Mouse (Mus musculus): ENCODE results near the gene Skiv2l. TPM values are rescaled to one million over a fixed set of nuclear protein-coding genes. Genes with fewer than 3 reads are reported as not detected.

The Skiv2l gene
- total and polyA plus RNA-seq, 2 experiments from 2014 or later = 18.7 to 40.3 TPM

GRCm38 (mm10) chr17:34865981-34866380 lies 16.0 kb upstream of the Skiv2l start:
- Histone ChIP-seq H3K36me3 (replicated peaks; ENCODE audit: control insufficient read depth, insufficient read depth, low read length) (no peaks in the 10 kb centered on the region), H3K4me3 (ENCODE audit: low read depth, low read length) (no peak overlapping the region), H3K4me2 (ENCODE audit: low read depth, low read length) (no peak overlapping the region), H3K9ac (replicated peaks; ENCODE audit: low read depth, low read length) (no peak overlapping the region), H3K27me3 (ENCODE audit: control insufficient read depth, insufficient read depth, low read length) (no peaks in the 10 kb centered on the region), H3K4me1 (ENCODE audit: control insufficient read depth, insufficient read depth) (no peaks in the 10 kb centered on the region), H3K27ac (ENCODE audit: low read depth) (no peak overlapping the region), H3K9me3 (replicated peaks; ENCODE audit: control insufficient read depth, low read length) (no peaks in the 10 kb centered on the region)
- DNase-seq (ENCODE audit: low spot score) (no peak), ATAC-seq (ENCODE audit: insufficient read depth, low read depth) (no peak)
- no peak for TF ChIP-seq CTCF (IDR thresholded peaks at IDR 0.05; ENCODE audit: low read depth)
- TF ChIP-seq EP300 (IDR thresholded peaks at IDR 0.05; ENCODE audit: low read depth) = no peak
- 54% methylated on average over 7 of the region's 7 CpGs for whole genome bisulfite sequencing

DNA sequence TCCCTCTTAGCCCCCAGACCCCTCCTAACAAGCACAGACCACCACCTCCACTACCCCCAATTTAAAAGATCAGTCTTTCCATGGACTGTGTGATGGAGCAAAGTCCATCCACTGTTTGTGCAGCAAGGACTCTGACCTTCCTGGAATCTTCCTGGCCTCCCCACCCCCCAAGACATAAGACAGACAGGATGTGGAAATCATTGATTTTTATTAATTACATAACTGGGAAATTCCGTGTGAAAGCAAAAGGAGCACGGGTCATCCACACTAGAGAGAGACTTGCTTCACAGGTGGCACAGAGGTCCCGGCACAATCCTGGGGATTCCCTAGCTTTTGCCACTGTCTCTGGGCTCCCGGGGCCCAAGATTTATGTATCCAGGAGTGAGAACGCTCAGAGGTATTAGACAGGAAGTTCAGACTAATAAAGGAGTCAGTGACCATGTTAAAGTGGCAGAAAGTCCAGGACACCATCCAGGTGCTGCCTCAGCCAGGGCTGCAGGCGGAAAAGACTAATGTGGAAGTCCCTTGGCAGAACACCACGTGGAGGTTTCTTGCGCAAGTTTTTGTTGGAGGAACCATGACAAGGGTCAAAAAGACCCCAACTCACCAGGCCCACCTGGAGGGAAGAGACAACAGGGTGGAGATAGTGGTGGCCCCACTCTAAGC lies 12.5 kb upstream of the Skiv2l start, which contains the start of gene Cfb:
Cfb (minus strand) TSS at position 103 of the 666 bp plus-strand sequence.
- Histone ChIP-seq H3K4me2 (ENCODE audit: low read depth, low read length) (no peak within 1 kb of the TSS), H3K36me3 (replicated peaks; ENCODE audit: control insufficient read depth, insufficient read depth, low read length) (no peaks in the 10 kb centered on the region), H3K9me3 (replicated peaks; ENCODE audit: control insufficient read depth, low read length) (no peaks in the 10 kb centered on the region), H3K27me3 (ENCODE audit: control insufficient read depth, insufficient read depth, low read length) (no peaks in the 10 kb centered on the region; the same call in 1 of the 2 replicates), H3K9ac (replicated peaks; ENCODE audit: low read depth, low read length) (no peak within 1 kb of the TSS), H3K4me3 (ENCODE audit: low read depth, low read length) (no peak within 1 kb of the TSS), H3K27ac (ENCODE audit: low read depth) (no peak within 1 kb of the TSS), H3K4me1 (ENCODE audit: control insufficient read depth, insufficient read depth) (no peaks in the 10 kb centered on the region)
- WGBS = 59% methylated on average over 8 of the region's 8 CpGs
- no peak for TF ChIP-seq CTCF (IDR thresholded peaks at IDR 0.05; ENCODE audit: low read depth)
- TF ChIP-seq EP300 (IDR thresholded peaks at IDR 0.05; ENCODE audit: low read depth) = no peak
- ATAC-seq (ENCODE audit: insufficient read depth, low read depth) (no peak), DNase-seq (ENCODE audit: low spot score) (no peak)

GRCm38 (mm10) chr17:34861704-34862415 lies 11.8 kb upstream of the Skiv2l start:
- Histone ChIP-seq H3K4me2 (ENCODE audit: low read depth, low read length) (no peak overlapping the region), H3K9ac (replicated peaks; ENCODE audit: low read depth, low read length) (no peak overlapping the region), H3K27me3 (ENCODE audit: control insufficient read depth, insufficient read depth, low read length) (no peaks in the 10 kb centered on the region; the same call in 1 of the 2 replicates), H3K36me3 (replicated peaks; ENCODE audit: control insufficient read depth, insufficient read depth, low read length) (peaks cover 2% of the 10 kb centered on the region; the same call in 1 of the 2 replicates), H3K27ac (ENCODE audit: low read depth) (no peak overlapping the region), H3K4me1 (ENCODE audit: control insufficient read depth, insufficient read depth) (no peaks in the 10 kb centered on the region), H3K4me3 (ENCODE audit: low read depth, low read length) (no peak overlapping the region), H3K9me3 (replicated peaks; ENCODE audit: control insufficient read depth, low read length) (no peaks in the 10 kb centered on the region)
- ATAC-seq (ENCODE audit: insufficient read depth, low read depth) (no peak), DNase-seq (ENCODE audit: low spot score) (no peak)
- TF ChIP-seq EP300 (IDR thresholded peaks at IDR 0.05; ENCODE audit: low read depth) = no peak
- TF ChIP-seq CTCF (IDR thresholded peaks at IDR 0.05; ENCODE audit: low read depth) = no peak
- 62% methylated on average over 13 of the region's 13 CpGs for WGBS

GRCm38 (mm10) chr17:34860514-34860913 lies 10.5 kb upstream of the Skiv2l start:
- Histone ChIP-seq H3K4me2 (ENCODE audit: low read depth, low read length) (no peak overlapping the region), H3K27me3 (ENCODE audit: control insufficient read depth, insufficient read depth, low read length) (no peaks in the 10 kb centered on the region; the same call in 1 of the 2 replicates), H3K36me3 (replicated peaks; ENCODE audit: control insufficient read depth, insufficient read depth, low read length) (peaks cover 5% of the 10 kb centered on the region), H3K4me3 (ENCODE audit: low read depth, low read length) (no peak overlapping the region), H3K4me1 (ENCODE audit: control insufficient read depth, insufficient read depth) (no peaks in the 10 kb centered on the region), H3K9ac (replicated peaks; ENCODE audit: low read depth, low read length) (no peak overlapping the region), H3K9me3 (replicated peaks; ENCODE audit: control insufficient read depth, low read length) (no peaks in the 10 kb centered on the region), H3K27ac (ENCODE audit: low read depth) (no peak overlapping the region)
- 73% methylated on average over 9 of the region's 9 CpGs for WGBS
- ATAC-seq (ENCODE audit: insufficient read depth, low read depth) (no peak), DNase-seq (ENCODE audit: low spot score) (no peak)
- TF ChIP-seq EP300 (IDR thresholded peaks at IDR 0.05; ENCODE audit: low read depth) = no peak
- no peak for TF ChIP-seq CTCF (IDR thresholded peaks at IDR 0.05; ENCODE audit: low read depth)

DNA sequence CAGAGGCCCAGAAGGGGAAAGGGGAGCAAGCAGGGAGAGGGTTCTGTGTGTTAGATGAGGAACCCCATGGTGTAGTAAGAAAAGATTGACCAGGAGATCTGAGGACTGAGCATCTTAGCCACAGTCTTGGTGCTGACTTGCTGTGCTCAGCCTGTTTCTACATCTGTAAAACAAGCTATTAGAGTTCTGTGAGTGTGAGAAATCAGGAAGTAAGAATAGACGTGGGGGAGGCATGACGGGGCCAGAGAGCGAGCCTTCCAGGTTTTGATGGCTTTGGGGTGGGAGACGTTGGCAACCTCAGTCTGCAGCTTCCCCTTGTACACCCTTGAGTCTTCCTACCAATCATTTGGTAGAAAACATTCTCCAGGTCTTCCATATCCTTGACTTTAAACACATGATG lies 8.7 kb upstream of the Skiv2l start:
- ATAC-seq (ENCODE audit: insufficient read depth, low read depth) (no peak), DNase-seq (ENCODE audit: low spot score) (no peak)
- H3K4me1 ChIP-seq (ENCODE audit: control insufficient read depth, insufficient read depth) = no peaks in the 10 kb centered on the region
- H3K36me3 ChIP-seq (replicated peaks; ENCODE audit: control insufficient read depth, insufficient read depth, low read length) = peaks cover 17% of the 10 kb centered on the region
- H3K4me2 ChIP-seq (ENCODE audit: low read depth, low read length) = no peak overlapping the region
- WGBS = 52% methylated on average over 4 of the region's 4 CpGs
- H3K27ac ChIP-seq (ENCODE audit: low read depth) = no peak overlapping the region
- no peak overlapping the region for H3K9ac ChIP-seq (replicated peaks; ENCODE audit: low read depth, low read length)
- TF ChIP-seq EP300 (IDR thresholded peaks at IDR 0.05; ENCODE audit: low read depth) = no peak
- no peak for TF ChIP-seq CTCF (IDR thresholded peaks at IDR 0.05; ENCODE audit: low read depth)
- H3K4me3 ChIP-seq (ENCODE audit: low read depth, low read length) = no peak overlapping the region
- no peaks in the 10 kb centered on the region for H3K9me3 ChIP-seq (replicated peaks; ENCODE audit: control insufficient read depth, low read length)
- H3K27me3 ChIP-seq (ENCODE audit: control insufficient read depth, insufficient read depth, low read length) = no peaks in the 10 kb centered on the region; the same call in 1 of the 2 replicates

Measured in heart, postnatal 0 days (tissue).